Mouse (Mus musculus) inflammation-experienced regulatory T-cells (primary cell): ENCODE measurements around the gene Pccb. TPM values are rescaled to one million over a fixed set of nuclear protein-coding genes. Genes with fewer than 3 reads are reported as not detected.

Source experiments
- polyA plus RNA-seq, 2 experiments: library from polyadenylated mRNA; unstranded; fragments of 100-300 nt; shearing (Covaris generic); gene quantifications; one replicate each; pipeline ENCODE4 v1.2.1; 2017

Pccb gene
- 1 to 10 TPM; 4.4 to 4.8 TPM for polyA plus RNA-seq

DNA sequence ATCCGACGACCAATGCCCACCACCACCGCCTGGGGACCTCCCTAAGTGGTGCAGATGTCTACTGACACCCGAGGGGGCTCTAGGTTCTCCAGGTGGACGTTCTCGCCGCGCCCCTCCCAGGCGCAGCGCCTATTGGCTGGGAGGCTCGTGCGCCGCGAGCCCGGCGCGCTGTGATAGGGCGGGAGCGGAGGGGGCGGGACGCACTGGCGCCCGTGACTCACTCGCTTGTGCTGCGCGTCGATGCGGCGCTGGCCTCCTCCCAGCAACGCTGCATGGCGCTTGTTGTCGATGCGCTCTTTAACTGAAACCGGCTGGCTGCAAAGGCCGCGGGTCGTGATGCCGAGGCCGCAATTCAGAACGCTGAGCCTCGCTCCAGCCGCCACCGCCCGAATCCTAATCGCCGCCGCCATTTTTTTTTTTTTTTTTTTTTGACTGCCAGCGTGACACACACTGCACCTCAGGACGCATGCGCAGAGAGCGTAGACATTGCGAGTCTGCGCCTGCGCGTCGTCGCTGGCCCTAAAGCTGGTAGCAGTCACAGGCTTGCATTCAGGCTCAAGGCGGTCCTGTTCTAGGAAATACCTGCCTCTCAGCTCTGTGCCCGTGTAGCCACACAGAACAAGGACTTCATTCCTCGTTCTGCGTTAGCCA is at the start of gene Pccb:
Pccb (minus strand) TSS at position 451 of the 651 bp plus-strand sequence.

DNA sequence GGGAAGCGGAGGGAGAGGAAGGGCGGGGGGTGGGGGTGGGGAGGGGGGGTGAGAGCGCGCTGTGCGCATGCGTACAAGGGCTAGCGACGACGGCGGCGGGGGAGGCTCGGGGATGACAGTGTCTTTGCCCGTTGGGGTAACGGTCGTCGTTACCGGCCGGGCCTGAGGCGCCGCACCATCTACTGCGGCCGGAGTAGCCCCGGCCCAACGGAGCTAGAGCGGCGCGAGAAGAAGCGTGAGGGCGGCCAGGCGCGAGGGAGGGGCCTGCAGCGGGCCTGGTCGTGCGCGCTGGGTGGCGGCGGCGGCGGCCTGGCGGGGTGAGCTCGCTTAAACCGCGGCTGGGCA is 39.3 kb upstream of the Pccb start, which contains the start of gene Msl2:
Msl2 (plus strand) TSS at position 115 of the 345 bp plus-strand sequence.

Other genes with a start within 250 kb of the Pccb start
- gene Msl2, start 39.2 kb upstream of the Pccb start, polyA plus RNA-seq = 10 to 100 TPM; 61.7 to 68.0 TPM
- gene Ppp2r3a, start 216.9 kb upstream of the Pccb start, polyA plus RNA-seq = 1 to 10 TPM; 1.5 to 6.5 TPM